Mouse (Mus musculus) ES-E14 (cell line): ENCODE results near the gene Exoc4.

ENCODE experiments used
- CHD2 ChIP-seq: IDR thresholded peaks from 2 replicates; pipeline ENCODE4 v1.6.1; 2014; ENCODE audit warnings: mild to moderate bottlenecking, low read depth, low read length, inconsistent platforms
- HCFC1 ChIP-seq: IDR thresholded peaks from 2 replicates; pipeline ENCODE4 v1.6.1; 2012; ENCODE audit warnings: low read length, inconsistent platforms, borderline replicate concordance; ENCODE audit not compliant: insufficient read depth
- MAFK ChIP-seq: IDR thresholded peaks from 2 replicates; pipeline ENCODE4 v1.6.1; 2014; ENCODE audit warnings: mild to moderate bottlenecking, low read depth, low read length, inconsistent platforms; ENCODE audit not compliant: insufficient read depth
- ZC3H11A ChIP-seq: IDR thresholded peaks from 2 replicates; pipeline ENCODE4 v1.6.1; 2012; ENCODE audit warnings: low read depth, mild to moderate bottlenecking, inconsistent platforms, low read length, borderline replicate concordance
- ZNF384 ChIP-seq: IDR thresholded peaks from 2 replicates; pipeline ENCODE4 v1.6.1; 2012; ENCODE audit warnings: low read depth, low read length, inconsistent platforms

- TF ChIP-seq CHD2 (no peak), ZC3H11A (no peak), HCFC1 (no peak), ZNF384 (no peak), MAFK (no peak)
Observed at GRCm38 (mm10) chr6:33517890-33518410, 269.1 kb downstream of the Exoc4 start.
